Mouse (Mus musculus) kidney, postnatal 0 days (tissue): Measurements from ENCODE around the gene Ikzf3. TPM values are rescaled to one million over a fixed set of nuclear protein-coding genes. Genes with fewer than 3 reads are reported as not detected.

Experiments used
- ATAC-seq: fragments of 200-750 bp; cut with Nextera tagmentation; replicated peaks from 2 replicates; pipeline ENCODE4 v1.8.0; 2017; ENCODE audit warnings: low read depth, moderate number of reproducible peaks, moderate TSS enrichment, moderate library complexity; ENCODE audit not compliant: low FRiP score
- DNase-seq: peaks from one replicate; pipeline ENCODE4 v3.0.0-alpha.2; 2016; ENCODE audit warnings: low spot score
- H3K27ac ChIP-seq: fragments of 300-500 bp; sonication (generic); 2 replicates; pipeline ENCODE4 v1.5.1; 2014; ENCODE audit warnings: mild to moderate bottlenecking
- H3K27me3 ChIP-seq: fragments of 300-500 bp; sonication (generic); 2 replicates; pipeline ENCODE4 v1.6.1; 2014; ENCODE audit warnings: low read length, mixed read lengths; ENCODE audit not compliant: insufficient read depth
- H3K36me3 ChIP-seq: fragments of 300-500 bp; sonication (generic); 2 replicates; pipeline ENCODE4 v1.6.1; 2014; ENCODE audit warnings: low read length, mixed read lengths; ENCODE audit not compliant: insufficient read depth
- H3K4me1 ChIP-seq: fragments of 300-500 bp; sonication (generic); replicated peaks from 2 replicates; pipeline ENCODE4 v1.6.1; 2014; ENCODE audit warnings: antibody characterized with exemption, low read length, mixed read lengths; ENCODE audit not compliant: insufficient read depth
- H3K4me2 ChIP-seq: fragments of 300-500 bp; sonication (generic); 2 replicates; pipeline ENCODE4 v1.6.1; 2014; ENCODE audit warnings: mild to moderate bottlenecking, low read length, moderate library complexity, mixed read lengths
- H3K4me3 ChIP-seq: fragments of 300-500 bp; sonication (generic); replicated peaks from 2 replicates; pipeline ENCODE4 v1.5.1; 2014; ENCODE audit warnings: low read depth, low read length
- H3K9ac ChIP-seq: fragments of 300-500 bp; sonication (generic); 2 replicates; pipeline ENCODE4 v1.6.1; 2014; ENCODE audit warnings: low read depth, low read length
- H3K9me3 ChIP-seq: fragments of 300-500 bp; sonication (generic); replicated peaks from 2 replicates; pipeline ENCODE4 v1.6.1; 2016; ENCODE audit warnings: low read length, inconsistent platforms, mixed read lengths
- CTCF ChIP-seq: IDR thresholded peaks from 2 replicates; pipeline ENCODE4 v1.5.1; 2016; ENCODE audit warnings: antibody characterized with exemption, low read depth, mild to moderate bottlenecking, moderate library complexity
- WGBS: fragments of 180-500 bp; shearing (Covaris S2); extraction: QIAGEN DNeasy Blood & Tissue Kit; methylation state at CpG from one replicate; pipeline ENCODE4 v1.1.7; 2014; 5-methylcytosine and 5-hydroxymethylcytosine counted together
- polyA plus RNA-seq: library from polyadenylated mRNA; unstranded; fragments of >200 nt; fragmentation: Nextera tagmentation; extraction: Ambion mirVana; gene quantifications from 2 replicates; pipeline ENCODE4 v1.2.1, GENCODE M21; 2015

Ikzf3 gene
- polyA plus RNA-seq, 1 experiment from 2014 or later = 0.29 TPM

DNA sequence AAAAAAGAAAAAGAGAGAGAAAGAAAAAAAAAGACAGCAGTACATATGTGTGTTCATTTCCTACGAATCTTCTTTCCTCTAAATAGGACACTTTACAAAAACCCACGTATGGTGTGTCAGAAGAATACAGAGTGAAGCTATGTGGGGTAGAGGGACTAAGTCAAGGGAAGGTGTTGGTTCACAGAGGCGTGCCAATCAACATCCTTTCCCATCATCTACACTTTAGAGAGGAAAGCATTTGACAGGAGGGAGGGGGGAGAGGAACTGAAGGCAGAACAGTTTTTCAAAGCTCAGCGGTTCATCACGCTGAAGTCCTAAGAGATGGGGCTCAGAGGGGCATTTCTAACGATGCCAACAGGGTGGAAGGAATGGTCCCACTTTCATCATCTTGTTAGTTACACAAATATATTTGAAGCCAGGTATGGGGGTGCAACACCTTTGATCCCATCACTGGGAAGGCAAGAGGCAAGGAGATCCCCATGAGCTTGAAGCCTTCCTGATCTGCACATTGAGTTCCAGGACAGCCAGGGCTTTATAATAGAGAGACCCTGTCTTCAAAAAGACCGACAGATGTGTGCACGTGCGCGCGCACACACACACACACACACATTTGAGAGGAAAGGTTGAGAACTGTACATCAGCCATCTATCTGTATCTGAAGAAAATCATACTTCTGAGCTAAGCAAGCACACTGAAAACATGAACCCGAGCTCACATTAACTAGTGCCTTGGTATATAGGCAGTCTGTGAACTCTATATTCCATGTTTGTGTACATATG, 887 bp upstream of the Ikzf3 start:
- TF ChIP-seq CTCF = no peak
- H3K9me3 ChIP-seq = no peaks in the 10 kb centered on the region
- H3K9ac ChIP-seq = no peak overlapping the region
- peaks cover 10% of the 10 kb centered on the region; the same call in 1 of the 2 replicates for H3K4me1 ChIP-seq
- H3K27me3 ChIP-seq = peaks cover 29% of the 10 kb centered on the region; the same call in 1 of the 2 replicates
- H3K36me3 ChIP-seq = no peaks in the 10 kb centered on the region
- no peak for ATAC-seq
- DNase-seq = no peak
- H3K4me2 ChIP-seq = no peak overlapping the region
- 48% methylated on average over 12 of the region's 12 CpGs for WGBS
- no peak overlapping the region for H3K4me3 ChIP-seq
- H3K27ac ChIP-seq = no peak overlapping the region

DNA sequence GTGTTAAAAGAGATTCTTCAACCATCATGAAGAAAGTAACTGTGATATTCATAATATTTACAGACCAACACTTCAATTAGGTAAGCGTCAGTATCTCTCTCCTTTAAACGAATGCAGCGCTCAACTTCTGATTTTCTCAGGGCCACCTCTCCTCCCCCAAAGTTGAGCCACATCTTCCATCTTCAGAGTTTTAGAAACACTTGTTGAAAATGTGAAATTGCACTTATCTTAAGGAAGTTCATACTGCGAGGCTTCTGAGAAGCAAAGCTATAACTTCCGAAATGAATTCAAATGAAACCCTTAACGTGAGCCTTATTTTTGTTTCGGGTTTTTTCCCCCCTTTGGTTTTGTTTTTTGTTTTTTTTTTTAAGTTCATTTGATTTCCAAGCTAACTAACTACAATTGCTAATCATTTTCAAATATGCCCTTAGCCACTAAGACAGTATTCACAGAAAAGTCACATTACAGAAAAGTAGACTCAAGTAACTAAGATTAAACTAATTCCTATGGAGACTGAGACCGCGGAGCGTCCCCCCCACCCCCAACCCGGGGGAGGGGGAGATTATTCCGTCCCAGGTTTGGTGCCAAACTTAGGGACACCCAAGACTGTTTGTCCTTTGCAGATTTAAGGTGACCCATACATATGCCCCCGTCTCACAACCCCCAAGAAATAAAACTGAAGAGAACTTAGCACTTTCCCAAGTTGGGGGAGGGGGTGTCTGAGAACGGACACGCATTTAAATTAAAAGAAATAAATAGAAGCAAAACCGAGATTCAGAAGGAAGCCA, 747 bp downstream of the Ikzf3 start:
- H3K4me3 ChIP-seq = peak overlapping the region; percentile 42
- peak overlapping the region; percentile 50; the same call in 1 of the 2 replicates for H3K9ac ChIP-seq
- no peaks in the 10 kb centered on the region for H3K36me3 ChIP-seq
- 4% methylated on average over 16 of the region's 16 CpGs for WGBS
- no peaks in the 10 kb centered on the region for H3K9me3 ChIP-seq
- no peak overlapping the region for H3K27ac ChIP-seq
- 0 out of 2 replicates have a peak, but pooled peaks cover 5% of the 10 kb centered on the region for H3K4me1 ChIP-seq
- H3K4me2 ChIP-seq = peak overlapping the region; percentile 79
- TF ChIP-seq CTCF = no peak
- DNase-seq (no peak), ATAC-seq (no peak)
- peaks cover 31% of the 10 kb centered on the region; the same call in 1 of the 2 replicates for H3K27me3 ChIP-seq

DNA sequence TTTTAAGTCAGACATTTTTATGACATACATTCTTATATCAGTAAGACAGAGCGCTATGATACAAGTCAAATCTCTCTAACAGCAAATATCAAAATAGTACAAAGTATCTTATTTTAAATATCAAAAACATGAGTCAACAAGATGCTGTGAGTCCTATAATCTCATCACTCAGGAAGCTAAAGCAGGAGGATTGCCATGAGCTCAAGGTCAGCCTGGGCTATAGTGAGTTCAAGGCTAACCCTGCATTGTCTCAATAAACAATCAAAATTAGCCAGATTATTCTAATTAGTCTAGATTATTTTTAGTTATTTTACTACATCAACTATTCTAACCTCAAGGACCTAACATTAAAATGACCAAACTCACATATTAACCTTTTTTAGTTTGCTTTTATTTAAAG, 2.4 kb downstream of the Ikzf3 start:
- no peak overlapping the region for H3K9ac ChIP-seq
- no peak for ATAC-seq
- H3K27ac ChIP-seq = no peak overlapping the region
- 0 out of 2 replicates have a peak, but pooled peaks cover 5% of the 10 kb centered on the region for H3K4me1 ChIP-seq
- no peaks in the 10 kb centered on the region for H3K9me3 ChIP-seq
- no peaks in the 10 kb centered on the region for H3K36me3 ChIP-seq
- no peak for DNase-seq
- H3K4me3 ChIP-seq = no peak overlapping the region
- 84% methylated on average over 1 of the region's 1 CpGs for WGBS
- no peak for TF ChIP-seq CTCF
- H3K4me2 ChIP-seq = no peak overlapping the region
- peaks cover 28% of the 10 kb centered on the region; the same call in 1 of the 2 replicates for H3K27me3 ChIP-seq

DNA sequence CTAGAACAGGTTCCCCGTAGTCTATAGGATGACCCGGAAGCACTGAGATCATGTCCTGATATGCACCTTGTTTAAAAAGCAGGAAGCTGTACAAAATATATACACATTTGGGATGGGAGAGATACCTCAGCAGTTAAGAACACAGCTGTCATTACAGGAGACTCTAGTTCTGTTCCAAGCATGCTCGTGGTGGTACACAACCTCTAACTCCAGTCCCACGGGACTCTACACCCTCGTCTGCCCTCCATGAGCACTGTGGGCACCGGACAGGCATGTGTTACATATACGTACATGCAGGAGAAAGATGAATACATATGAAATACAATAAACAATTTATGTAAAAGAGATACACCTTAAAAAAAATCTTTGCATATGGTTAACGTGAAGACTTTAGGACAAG, 3.3 kb downstream of the Ikzf3 start:
- no peak for TF ChIP-seq CTCF
- Histone ChIP-seq H3K27ac (no peak overlapping the region), H3K4me3 (no peak overlapping the region), H3K4me1 (0 out of 2 replicates have a peak, but pooled peaks cover 5% of the 10 kb centered on the region), H3K9me3 (no peaks in the 10 kb centered on the region), H3K4me2 (no peak overlapping the region), H3K27me3 (peaks cover 28% of the 10 kb centered on the region; the same call in 1 of the 2 replicates), H3K36me3 (no peaks in the 10 kb centered on the region), H3K9ac (no peak overlapping the region)
- DNase-seq (no peak), ATAC-seq (no peak)
- 71% methylated on average over 8 of the region's 8 CpGs for WGBS

DNA sequence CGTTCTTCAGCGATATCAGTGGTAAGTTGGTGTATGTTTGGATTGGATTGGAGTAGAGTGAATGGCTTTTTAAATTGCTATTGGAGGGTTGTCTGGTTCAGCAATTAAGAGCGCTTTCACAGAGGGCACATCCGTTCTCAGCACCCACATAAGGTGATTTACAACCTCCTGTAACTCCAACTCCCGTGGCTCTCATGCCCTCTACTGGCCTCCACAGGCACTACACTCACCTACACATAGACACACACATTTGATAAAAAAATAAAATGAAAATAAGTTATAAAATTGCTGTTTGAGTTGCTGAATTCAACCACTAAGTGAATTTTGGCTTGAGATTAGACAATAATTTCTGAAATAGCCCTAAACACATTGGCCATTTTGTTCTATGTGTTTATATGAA, 5.5 kb downstream of the Ikzf3 start:
- Histone ChIP-seq H3K9ac (no peak overlapping the region), H3K9me3 (no peaks in the 10 kb centered on the region), H3K27ac (no peak overlapping the region), H3K4me1 (no peaks in the 10 kb centered on the region), H3K36me3 (no peaks in the 10 kb centered on the region), H3K27me3 (peaks cover 14% of the 10 kb centered on the region; the same call in 1 of the 2 replicates), H3K4me2 (no peak overlapping the region), H3K4me3 (no peak overlapping the region)
- ATAC-seq = no peak
- 80% methylated on average over 5 of the region's 5 CpGs for WGBS
- TF ChIP-seq CTCF = peak; percentile 46; the same call in 1 of the 2 replicates
- no peak for DNase-seq

DNA sequence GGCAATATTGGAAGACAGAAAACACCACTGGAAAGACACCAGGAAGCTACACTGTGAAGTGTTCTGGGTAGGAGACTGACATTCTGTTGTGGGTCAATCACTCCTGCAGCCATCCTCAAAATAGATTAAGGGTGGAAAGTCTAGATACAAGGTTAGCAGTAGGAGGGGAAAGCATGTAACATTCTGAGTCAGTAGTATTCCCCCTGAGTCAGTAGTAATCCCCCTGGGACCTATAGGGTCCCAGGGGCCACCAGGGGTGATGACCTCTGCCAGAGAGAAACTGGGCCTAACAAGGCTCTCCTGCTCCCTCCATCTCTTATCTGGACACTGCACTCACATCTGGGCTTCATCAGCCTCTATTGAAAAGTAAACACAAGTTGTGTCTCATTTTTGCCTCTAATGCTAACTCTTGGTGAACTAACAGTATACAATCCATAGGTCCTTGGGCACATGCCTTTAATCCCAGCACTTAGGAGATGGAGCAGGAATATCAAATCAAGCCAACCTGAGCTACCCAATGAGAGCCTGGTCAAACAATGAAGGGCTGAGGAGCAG, 8.3 kb downstream of the Ikzf3 start:
- TF ChIP-seq CTCF = no peak
- H3K9ac ChIP-seq = no peak overlapping the region
- ATAC-seq = no peak

More for the DNA sequence above, 8.3 kb downstream of the Ikzf3 start:
- Histone ChIP-seq H3K9me3 (no peaks in the 10 kb centered on the region), H3K27ac (no peak overlapping the region), H3K36me3 (no peaks in the 10 kb centered on the region), H3K4me1 (no peaks in the 10 kb centered on the region), H3K27me3 (0 out of 2 replicates have a peak, but pooled peaks cover 5% of the 10 kb centered on the region), H3K4me2 (no peak overlapping the region), H3K4me3 (no peak overlapping the region)
- DNase-seq = no peak
